Mouse (Mus musculus): ENCODE results near the gene Pold2. TPM values are rescaled to one million over a fixed set of nuclear protein-coding genes. Genes with fewer than 3 reads are reported as not detected.

The Pold2 gene
- total and polyA plus RNA-seq, 3 experiments, result 261 to 366 TPM; not detected in 1

GRCm38 (mm10) chr11:5873192-5873591, 4.9 kb downstream of the Pold2 start:
- H3K27ac ChIP-seq (ENCODE audit: control insufficient read depth, low read depth, low read length), result no peak overlapping the region
- H3K36me3 ChIP-seq (ENCODE audit: control insufficient read depth in 1 of 2, insufficient read depth in 2 of 2, low read length in 2 of 2), result peaks cover 0 to 3% of the 10 kb centered on the region in 2 experiments; a peak in 3 of 4 replicates
- no peaks in the 10 kb centered on the region for H3K9me3 ChIP-seq (replicated peaks; ENCODE audit: insufficient read depth, low read length)
- no peak for DNase-seq (ENCODE audit: low read depth, low spot score)
- H3K79me2 ChIP-seq (ENCODE audit: control insufficient read depth, insufficient read depth, low read length, poor library complexity), result peaks cover 11% of the 10 kb centered on the region
- TF ChIP-seq JUND (IDR thresholded peaks at IDR 0.05; ENCODE audit: low read depth, low read length), result no peak
- TF ChIP-seq BHLHE40 (IDR thresholded peaks at IDR 0.05; ENCODE audit: borderline replicate concordance, low read depth, low read length), result no peak
- no peak for TF ChIP-seq NRF1 (IDR thresholded peaks at IDR 0.05; ENCODE audit: insufficient read depth, low read depth, low read length, poor library complexity, severe bottlenecking)
- TF ChIP-seq POLR2AphosphoS5 (IDR thresholded peaks at IDR 0.05; ENCODE audit: borderline replicate concordance, low read depth, low read length), result no peak
- H3K4me1 ChIP-seq (ENCODE audit: control insufficient read depth in 1 of 2, insufficient read depth in 2 of 2, low read length in 2 of 2), result peaks cover 0 to 3% of the 10 kb centered on the region in 2 experiments; a peak in 1 of 4 replicates
- no peak overlapping the region for H3K9ac ChIP-seq (ENCODE audit: control insufficient read depth, low read depth, low read length, poor library complexity, severe bottlenecking)
- H3K27me3 ChIP-seq (ENCODE audit: control insufficient read depth in 1 of 2, insufficient read depth in 2 of 2, low read length in 2 of 2), result no peaks in the 10 kb centered on the region
- no peak overlapping the region for H3K4me3 ChIP-seq (ENCODE audit: control insufficient read depth in 1 of 2, insufficient read depth in 1 of 2, low read depth in 2 of 2, low read length in 2 of 2)

- peaks cover 0 to 3% of the 10 kb centered on the region in 2 experiments; a peak in 1 of 4 replicates for H3K4me1 ChIP-seq (ENCODE audit: control insufficient read depth in 1 of 2, insufficient read depth in 2 of 2, low read length in 2 of 2)
- peaks cover 9% of the 10 kb centered on the region for H3K79me2 ChIP-seq (ENCODE audit: control insufficient read depth, insufficient read depth, low read length, poor library complexity)
- DNase-seq (ENCODE audit: low read depth, low spot score), result no peak
- peaks cover 0 to 3% of the 10 kb centered on the region in 2 experiments; a peak in 3 of 4 replicates for H3K36me3 ChIP-seq (ENCODE audit: control insufficient read depth in 1 of 2, insufficient read depth in 2 of 2, low read length in 2 of 2)
- no peak for TF ChIP-seq POLR2AphosphoS2 (IDR thresholded peaks at IDR 0.05; ENCODE audit: low read length)
- no peak for TF ChIP-seq MAFK (IDR thresholded peaks at IDR 0.05; ENCODE audit: borderline replicate concordance, low read depth, low read length)
- TF ChIP-seq SMC3 (IDR thresholded peaks at IDR 0.05; ENCODE audit: low read depth, low read length), result no peak
- no peak overlapping the region for H3K27ac ChIP-seq (ENCODE audit: control insufficient read depth, low read depth, low read length)
- no peaks in the 10 kb centered on the region for H3K9me3 ChIP-seq (replicated peaks; ENCODE audit: insufficient read depth, low read length)
- no peaks in the 10 kb centered on the region for H3K27me3 ChIP-seq (ENCODE audit: control insufficient read depth in 1 of 2, insufficient read depth in 2 of 2, low read length in 2 of 2)
- H3K9ac ChIP-seq (ENCODE audit: control insufficient read depth, low read depth, low read length, poor library complexity, severe bottlenecking), result no peak overlapping the region
- no peak overlapping the region for H3K4me3 ChIP-seq (ENCODE audit: control insufficient read depth in 1 of 2, insufficient read depth in 1 of 2, low read depth in 2 of 2, low read length in 2 of 2)
Observed at GRCm38 (mm10) chr11:5872707-5873106, 5.4 kb downstream of the Pold2 start.

DNA sequence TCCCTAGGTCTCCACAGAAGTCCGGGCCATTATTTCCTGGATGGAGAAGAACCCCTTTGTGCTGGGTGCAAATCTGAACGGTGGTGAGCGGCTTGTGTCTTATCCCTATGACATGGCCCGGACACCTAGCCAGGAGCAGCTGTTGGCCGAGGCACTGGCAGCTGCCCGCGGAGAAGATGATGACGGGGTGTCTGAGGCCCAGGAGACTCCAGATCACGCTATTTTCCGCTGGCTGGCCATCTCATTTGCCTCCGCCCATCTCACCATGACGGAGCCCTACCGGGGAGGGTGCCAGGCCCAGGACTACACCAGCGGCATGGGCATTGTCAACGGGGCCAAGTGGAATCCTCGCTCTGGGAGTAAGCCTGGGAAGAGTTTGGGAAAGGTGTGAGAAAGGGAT, 8.0 kb downstream of the Pold2 start:
- Histone ChIP-seq H3K9me3 (replicated peaks; ENCODE audit: insufficient read depth, low read length) (no peaks in the 10 kb centered on the region), H3K79me2 (ENCODE audit: control insufficient read depth, insufficient read depth, low read length, poor library complexity) (no peaks in the 10 kb centered on the region), H3K4me1 (ENCODE audit: control insufficient read depth in 1 of 2, insufficient read depth in 2 of 2, low read length in 2 of 2) (no peaks in the 10 kb centered on the region), H3K27ac (ENCODE audit: control insufficient read depth, low read depth, low read length) (no peak overlapping the region), H3K4me3 (ENCODE audit: control insufficient read depth in 1 of 2, insufficient read depth in 1 of 2, low read depth in 2 of 2, low read length in 2 of 2) (no peak overlapping the region), H3K27me3 (ENCODE audit: control insufficient read depth in 1 of 2, insufficient read depth in 2 of 2, low read length in 2 of 2) (no peaks in the 10 kb centered on the region), H3K36me3 (ENCODE audit: control insufficient read depth in 1 of 2, insufficient read depth in 2 of 2, low read length in 2 of 2) (no peaks in the 10 kb centered on the region; a peak in 1 of 4 replicates), H3K9ac (ENCODE audit: control insufficient read depth, low read depth, low read length, poor library complexity, severe bottlenecking) (no peak overlapping the region)
- DNase-seq (ENCODE audit: low read depth, low spot score), result no peak
- TF ChIP-seq MAZ (IDR thresholded peaks at IDR 0.05; ENCODE audit: low read depth, low read length), result no peak
- TF ChIP-seq POLR2AphosphoS2 (IDR thresholded peaks at IDR 0.05; ENCODE audit: low read length), result no peak
- TF ChIP-seq EP300 (IDR thresholded peaks at IDR 0.05; ENCODE audit: low read depth in 1 of 2, low read length in 2 of 2), result no peak
- TF ChIP-seq USF2 (IDR thresholded peaks at IDR 0.05; ENCODE audit: borderline replicate concordance in 1 of 2, insufficient read depth in 1 of 2, low read depth in 1 of 2, low read length in 2 of 2), result no peak
- TF ChIP-seq CHD1 (IDR thresholded peaks at IDR 0.05; ENCODE audit: low read depth, low read length), result no peak
- no peak for TF ChIP-seq BHLHE40 (IDR thresholded peaks at IDR 0.05; ENCODE audit: borderline replicate concordance, low read depth, low read length)
- TF ChIP-seq GATA1 (IDR thresholded peaks at IDR 0.05; ENCODE audit: low read depth, low read length), result no peak
- no peak for TF ChIP-seq UBTF (IDR thresholded peaks at IDR 0.05; ENCODE audit: borderline replicate concordance, insufficient read depth, low read depth, low read length)
- TF ChIP-seq GABPA (IDR thresholded peaks at IDR 0.05; ENCODE audit: low read depth, low read length), result no peak

Measured in MEL (cell line).